Comparison of ENCODE assay signal across 23 mouse cellular contexts in genomic region chr1:110904266-110904665, GRCm38 (mm10).
"Had no signal": no experiment of that assay in that cellular context is flagged by ENCODE, and none has a peak within 500 bp of the region (broad histone marks: within the 10 kb centered on the region; RNA-seq: fewer than 3 reads in every experiment).

No protein-coding gene starts in this region.

- H3K4me3 ChIP-seq: heart, adult 2 months; hindbrain, embryonic 10.5 days; hindbrain, embryonic 12.5 days; intestine, embryonic 15.5 days; kidney, embryonic 15.5 days; limb, embryonic 13.5 days; limb, embryonic 15.5 days; liver, embryonic 12.5 days had no signal

- DNase-seq: gastrocnemius, postnatal 14 days; gastrocnemius, postnatal 36 days; heart, adult 11 months; heart, adult 2 months; heart, postnatal 10 days; heart, postnatal 4 days; kidney, adult 18-20 months; kidney, adult 8-10 months; kidney, postnatal 25 days; kidney, postnatal 4 days; layer of hippocampus, adult 9-11 months; layer of hippocampus, postnatal 36 days; left cerebral cortex, postnatal 4 days had no signal

- H3K27ac ChIP-seq: heart, adult 2 months; hindbrain, embryonic 10.5 days; hindbrain, embryonic 12.5 days; hindbrain, embryonic 14.5 days; intestine, embryonic 15.5 days; kidney, embryonic 15.5 days; kidney, postnatal 0 days; limb, embryonic 13.5 days; limb, embryonic 15.5 days; liver, embryonic 12.5 days; liver, embryonic 14.5 days had no signal
